Mouse (Mus musculus): ENCODE results near the gene Ksr2.

The Ksr2 gene

GRCm38 (mm10) chr5:117684491-117684890, 270.7 kb downstream of the Ksr2 start:
- DNase-seq (ENCODE audit: low spot score in 2 of 2): no peak

- DNase-seq (ENCODE audit: low spot score in 2 of 2): no peak
Measured at GRCm38 (mm10) chr5:117687770-117688352, 274.1 kb downstream of the Ksr2 start.

- no peak for DNase-seq (ENCODE audit: low spot score in 2 of 2)
Measured at GRCm38 (mm10) chr5:117688738-117689137, 274.9 kb downstream of the Ksr2 start.

- no peak for DNase-seq (ENCODE audit: low spot score in 2 of 2)
Measured at GRCm38 (mm10) chr5:117689840-117690239, 276.0 kb downstream of the Ksr2 start.

- no peak for DNase-seq (ENCODE audit: low spot score in 2 of 2)
Measured at GRCm38 (mm10) chr5:117691271-117691670, 277.5 kb downstream of the Ksr2 start.

GRCm38 (mm10) chr5:117693557-117693956, 279.8 kb downstream of the Ksr2 start:
- DNase-seq (ENCODE audit: low spot score in 2 of 2): no peak

GRCm38 (mm10) chr5:117694632-117695031, 280.8 kb downstream of the Ksr2 start:
- DNase-seq (ENCODE audit: low spot score in 2 of 2): no peak

- no peak for DNase-seq (ENCODE audit: low spot score in 2 of 2)
Measured at GRCm38 (mm10) chr5:117696366-117696765, 282.6 kb downstream of the Ksr2 start.

GRCm38 (mm10) chr5:117697589-117697988, 283.8 kb downstream of the Ksr2 start:
- no peak for DNase-seq (ENCODE audit: low spot score in 2 of 2)

- DNase-seq (ENCODE audit: low spot score in 2 of 2): no peak
Measured at GRCm38 (mm10) chr5:117704371-117704770, 290.6 kb downstream of the Ksr2 start.

GRCm38 (mm10) chr5:117706633-117707032, 292.8 kb downstream of the Ksr2 start:
- DNase-seq (ENCODE audit: low spot score in 2 of 2): no peak

GRCm38 (mm10) chr5:117709306-117709705, 295.5 kb downstream of the Ksr2 start:
- no peak for DNase-seq (ENCODE audit: low spot score in 2 of 2)

- no peak for DNase-seq (ENCODE audit: low spot score in 2 of 2)
Measured at GRCm38 (mm10) chr5:117711636-117712035, 297.8 kb downstream of the Ksr2 start.

GRCm38 (mm10) chr5:117712207-117712606, 298.4 kb downstream of the Ksr2 start:
- no peak for DNase-seq (ENCODE audit: low spot score in 2 of 2)

- DNase-seq (ENCODE audit: low spot score in 2 of 2): no peak
Measured at GRCm38 (mm10) chr5:117717120-117717519, 303.3 kb downstream of the Ksr2 start.

GRCm38 (mm10) chr5:117723316-117723715, 309.5 kb downstream of the Ksr2 start:
- no peak for DNase-seq (ENCODE audit: low spot score in 2 of 2)

- DNase-seq (ENCODE audit: low spot score in 2 of 2): no peak
Measured at GRCm38 (mm10) chr5:117726548-117726947, 312.7 kb downstream of the Ksr2 start.

GRCm38 (mm10) chr5:117727138-117727537, 313.3 kb downstream of the Ksr2 start:
- no peak for DNase-seq (ENCODE audit: low spot score in 2 of 2)

GRCm38 (mm10) chr5:117731311-117731710, 317.5 kb downstream of the Ksr2 start:
- no peak for DNase-seq (ENCODE audit: low spot score in 2 of 2)

GRCm38 (mm10) chr5:117744654-117745178, 330.9 kb downstream of the Ksr2 start:
- no peak for DNase-seq (ENCODE audit: low spot score in 2 of 2)

GRCm38 (mm10) chr5:117749353-117749752, 335.6 kb downstream of the Ksr2 start:
- DNase-seq (ENCODE audit: low spot score in 2 of 2): no peak

GRCm38 (mm10) chr5:117757696-117758482, 344.1 kb downstream of the Ksr2 start:
- no peak for DNase-seq (ENCODE audit: low spot score in 2 of 2)

- DNase-seq (ENCODE audit: low spot score in 2 of 2): no peak
Measured at GRCm38 (mm10) chr5:117761181-117761832, 347.5 kb downstream of the Ksr2 start.
